In the genomic region with DNA sequence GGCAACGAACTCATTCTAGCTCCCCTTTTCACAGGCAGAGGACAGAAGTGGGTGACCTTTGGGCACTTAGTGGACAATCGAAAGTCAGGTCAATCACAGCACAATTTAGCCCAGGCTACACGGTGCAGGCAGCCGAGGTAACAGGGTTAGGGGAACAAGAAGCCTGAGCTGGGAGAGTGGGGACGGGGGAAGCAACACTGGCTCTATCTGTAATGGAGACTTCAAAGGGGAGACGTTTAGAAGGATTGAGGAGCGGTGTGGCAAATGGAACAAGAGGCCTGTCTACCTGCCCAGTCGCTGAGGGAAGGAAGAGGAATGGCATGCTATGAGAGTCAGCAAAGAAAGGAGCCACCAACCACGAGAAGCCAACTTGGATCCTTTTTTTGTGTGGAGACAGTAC, we compare ENCODE assay signal across 1 mouse cellular context.
TF ChIP-seq lines count a peak whose summit lies in the region.

No protein-coding gene starts in this region.

TF ChIP-seq in CH12.LX, 34 proteins besides CTCF, POLR2A, EP300 and RAD21 (continued from another document):
- no peak for TF ChIP-seq ZKSCAN1 (IDR thresholded peaks at IDR 0.05; ENCODE audit: borderline replicate concordance, low read depth, low read length)
- no peak for TF ChIP-seq NELFE (IDR thresholded peaks at IDR 0.05; ENCODE audit: low read depth, low read length)
- TF ChIP-seq MAFK (IDR thresholded peaks at IDR 0.05; ENCODE audit: insufficient replicate concordance, low read length), result no peak
